Mouse (Mus musculus) B cell, adult (primary cell): Measurements from ENCODE around the gene Tmem186. TPM values are rescaled to one million over a fixed set of nuclear protein-coding genes. Genes with fewer than 3 reads are reported as not detected.

ENCODE experiments used
- total RNA-seq: library from RNA; stranded (reverse); gene quantifications from 4 replicates; pipeline ENCODE4 v1.2.4, GENCODE M21; 2023; ENCODE audit not compliant: inconsistent age

Gene Tmem186
- total RNA-seq, result 8.6 to 11.9 TPM (median 10.4 TPM) in 4 replicates

DNA sequence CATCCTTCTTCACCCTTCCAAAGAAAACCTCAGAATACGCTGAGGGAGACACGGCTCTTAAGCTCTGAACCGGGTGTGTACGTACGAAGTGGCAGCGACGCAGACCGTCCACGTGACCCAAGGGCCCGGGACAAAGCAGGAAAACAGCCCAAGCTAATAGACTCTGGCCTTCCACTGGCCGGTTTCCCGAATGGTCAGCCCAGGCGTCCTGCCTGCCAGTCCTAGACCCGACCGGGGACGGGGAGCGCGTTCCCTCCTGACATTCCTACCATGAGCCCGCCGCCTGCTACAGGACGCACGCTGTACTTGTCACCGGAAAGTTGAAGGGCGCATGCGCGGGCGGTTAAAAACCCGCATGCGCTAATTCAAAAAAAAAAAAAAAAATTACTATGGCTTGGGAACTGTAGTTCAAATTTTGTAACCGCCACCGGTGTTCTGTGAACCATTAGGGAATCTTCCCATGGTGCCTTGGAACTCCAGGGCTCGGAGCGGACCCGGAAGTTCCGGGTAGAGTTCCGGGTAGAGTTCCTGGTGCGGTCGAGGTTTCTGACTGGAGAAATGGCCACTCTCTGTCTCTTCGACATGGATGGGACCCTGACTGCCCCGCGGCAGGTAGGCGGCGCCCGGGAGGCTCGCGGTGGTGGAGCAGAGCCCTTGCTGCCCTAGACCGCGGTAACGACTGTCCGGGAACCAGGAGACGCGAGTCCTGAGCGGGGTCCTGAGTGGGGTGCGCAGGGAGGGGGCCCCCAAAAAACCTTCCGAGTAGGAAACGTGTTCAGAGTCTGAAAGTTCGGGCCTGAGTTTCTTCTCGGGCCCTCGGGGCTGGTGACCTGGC, at the start of gene Tmem186, which contains the start of gene Pmm2:
Tmem186 (minus strand) TSS at position 496 of the 835 bp plus-strand sequence.
Pmm2 (plus strand) TSS at position 458 of the 835 bp plus-strand sequence.

GRCm38 (mm10) chr16:8680470-8680869, 43.0 kb upstream of the Tmem186 start, which contains the start of gene Gm5767:
Gene Gm5767, plus strand, starts transcription at chr16:8680770.

GRCm38 (mm10) chr16:8671551-8672349, 34.2 kb upstream of the Tmem186 start, which contains the start of gene Carhsp1:
Gene Carhsp1, minus strand, starts transcription at chr16:8672155.

Other genes starting within 250 kb of the Tmem186 start
- not detected in 4 replicates for gene Tmem114, start 212.6 kb downstream of the Tmem186 start, total RNA-seq
- gene Mettl22, start 166.9 kb downstream of the Tmem186 start, total RNA-seq, result 17.2 to 23.2 TPM (median 21.9 TPM) in 4 replicates
- gene Abat, start 124.3 kb downstream of the Tmem186 start, total RNA-seq, result 1.4 TPM in 1 of 4 replicates, not detected in the others
- 75.0 to 85.1 TPM (median 83.6 TPM) in 4 replicates for gene Pmm2, start within 50 bp of the Tmem186 start, total RNA-seq
- 17.7 to 22.2 TPM (median 18.6 TPM) in 4 replicates for gene Carhsp1, start 34.4 kb upstream of the Tmem186 start, total RNA-seq
- gene Gm5767, start 43.1 kb upstream of the Tmem186 start, total RNA-seq, result not detected in 4 replicates
- 257 to 286 TPM (median 266 TPM) in 4 replicates for gene Usp7, start 154.6 kb upstream of the Tmem186 start, total RNA-seq
- 95.7 to 100 TPM (median 98.3 TPM) in 4 replicates for gene 1810013L24Rik, start 192.4 kb upstream of the Tmem186 start, total RNA-seq